In genomic region chr7:39549336-39549735, GRCm38 (mm10) we compare ENCODE assay signal across 11 mouse cellular contexts. TPM values are rescaled to one million over a fixed set of nuclear protein-coding genes. Genes with fewer than 3 reads are reported as not detected.
DNase-seq lines count a peak whose midpoint lies in the region; ATAC-seq lines count a peak whose summit lies in the region.
"Had no signal": no experiment of that assay in that cellular context is flagged by ENCODE, and none has a peak within 500 bp of the region (broad histone marks: within the 10 kb centered on the region; RNA-seq: fewer than 3 reads in every experiment).

No protein-coding gene starts in this region.

- peak; percentile 18 to 54 for DNase-seq in heart, adult 18-20 months
- peak; percentile 44 to 45 for DNase-seq in right cerebral cortex, postnatal 10 days (ENCODE audit: low spot score in 2 of 2)
- no peak for DNase-seq in right cerebral cortex, adult 2 months (ENCODE audit: low spot score in 2 of 2)
- peak; percentile 54 for DNase-seq in heart, postnatal 4 days
- DNase-seq in lung, postnatal 36 days, result peak; percentile 86
- DNase-seq in layer of hippocampus, adult 18-20 months (ENCODE audit: low spot score in 2 of 2), result no peak
- DNase-seq in spleen, adult 18-20 months, result no peak

- H3K9me3 ChIP-seq in heart, embryonic 12.5 days (replicated peaks), result no peaks in the 10 kb centered on the region
- H3K9me3 ChIP-seq: heart, embryonic 13.5 days; limb, embryonic 15.5 days had no signal

- H3K27me3 ChIP-seq in heart, embryonic 12.5 days (replicated peaks), result no peaks in the 10 kb centered on the region
- H3K27me3 ChIP-seq: heart, embryonic 13.5 days; limb, embryonic 15.5 days had no signal

- H3K27ac ChIP-seq in heart, embryonic 12.5 days (ENCODE audit: poor library complexity, severe bottlenecking), result no peak overlapping the region
- H3K27ac ChIP-seq: heart, embryonic 13.5 days; limb, embryonic 15.5 days had no signal

- no peak for ATAC-seq in heart, embryonic 12.5 days (ENCODE audit: insufficient number of reproducible peaks, low FRiP score)

- H3K36me3 ChIP-seq in heart, embryonic 12.5 days, result no peaks in the 10 kb centered on the region
- H3K36me3 ChIP-seq: heart, embryonic 13.5 days; limb, embryonic 15.5 days had no signal

- no peak overlapping the region for H3K4me3 ChIP-seq in heart, embryonic 12.5 days
- H3K4me3 ChIP-seq: heart, embryonic 13.5 days; limb, embryonic 15.5 days; myocyte had no signal

- no peak overlapping the region for H3K4me2 ChIP-seq in heart, embryonic 12.5 days
- H3K4me2 ChIP-seq: heart, embryonic 13.5 days; limb, embryonic 15.5 days had no signal

- WGBS in heart, embryonic 12.5 days, result 85% methylated on average over 2 of the region's 2 CpGs

- peaks cover 17% of the 10 kb centered on the region for H3K4me1 ChIP-seq in heart, embryonic 12.5 days (replicated peaks)

- H3K9ac ChIP-seq in heart, embryonic 12.5 days, result no peak overlapping the region
- H3K9ac ChIP-seq: heart, embryonic 13.5 days; limb, embryonic 15.5 days had no signal

RNA-seq across cellular contexts. Expression of gene Zfp619, which starts 31.8 kb away (rescaled TPM):
- 1 to 10 TPM; 1.2 to 1.7 TPM for total RNA-seq in heart, adult 18-20 months (2021)
- 1.9 and 2.0 TPM in 2 replicates for polyA plus RNA-seq in heart, embryonic 12.5 days (2016; fragmentation: Nextera tagmentation; extraction: Ambion mirVana)
- total RNA-seq in heart, postnatal 4 days (2021), result 1 to 10 TPM; 3.3 to 3.4 TPM
- total RNA-seq in layer of hippocampus, adult 18-20 months (2021), result 1 to 10 TPM; 3.2 to 3.6 TPM

Comparison
In these comparisons a context has a peak if more than half of its experiments do, and no peak if none do; other contexts are left out.
1. DNase-seq: peak in heart, adult 18-20 months (2 of 2), right cerebral cortex, postnatal 10 days (2 of 2), heart, postnatal 4 days (single experiment) and lung, postnatal 36 days (single experiment); none in right cerebral cortex, adult 2 months (0 of 2), layer of hippocampus, adult 18-20 months (0 of 2) and spleen, adult 18-20 months (0 of 2).